28 mouse cellular contexts compared by ENCODE assay signal in genomic region chr17:66619255-66619826, GRCm38 (mm10). TPM values are rescaled to one million over a fixed set of nuclear protein-coding genes. Genes with fewer than 3 reads are reported as not detected.
DNase-seq lines count a peak whose midpoint lies in the region; ATAC-seq lines count a peak whose summit lies in the region.
"Had no signal": no experiment of that assay in that cellular context is flagged by ENCODE, and none has a peak within 500 bp of the region (broad histone marks: within the 10 kb centered on the region; RNA-seq: fewer than 3 reads in every experiment).

No protein-coding gene starts in this region.

- no peak overlapping the region for H3K4me2 ChIP-seq in forebrain, embryonic 12.5 days
- H3K4me2 ChIP-seq in forebrain, embryonic 13.5 days: no peak overlapping the region
- no peak overlapping the region for H3K4me2 ChIP-seq in neural tube, embryonic 12.5 days (replicated peaks)
- no peak overlapping the region for H3K4me2 ChIP-seq in neural tube, embryonic 15.5 days
- H3K4me2 ChIP-seq in midbrain, embryonic 14.5 days (ENCODE audit: low read length): no peak overlapping the region
- H3K4me2 ChIP-seq in intestine, embryonic 16.5 days (ENCODE audit: low read depth, low read length): no peak overlapping the region
- H3K4me2 ChIP-seq: heart, embryonic 12.5 days; intestine, embryonic 15.5 days had no signal

- H3K4me3 ChIP-seq in forebrain, embryonic 12.5 days (replicated peaks): no peak overlapping the region
- H3K4me3 ChIP-seq in forebrain, embryonic 13.5 days: no peak overlapping the region
- H3K4me3 ChIP-seq in neural tube, embryonic 12.5 days: no peak overlapping the region
- H3K4me3 ChIP-seq in neural tube, embryonic 15.5 days (replicated peaks): no peak overlapping the region
- H3K4me3 ChIP-seq in midbrain, embryonic 14.5 days (replicated peaks; ENCODE audit: low read depth, low read length): no peak overlapping the region
- H3K4me3 ChIP-seq in intestine, embryonic 16.5 days (ENCODE audit: low read length): no peak overlapping the region
- H3K4me3 ChIP-seq: heart, adult 2 months; heart, embryonic 12.5 days; intestine, embryonic 15.5 days had no signal

- H3K9ac ChIP-seq in forebrain, embryonic 12.5 days: no peak overlapping the region
- H3K9ac ChIP-seq in forebrain, embryonic 13.5 days: no peak overlapping the region
- no peak overlapping the region for H3K9ac ChIP-seq in neural tube, embryonic 12.5 days
- no peak overlapping the region for H3K9ac ChIP-seq in neural tube, embryonic 15.5 days (replicated peaks)
- H3K9ac ChIP-seq in midbrain, embryonic 14.5 days (replicated peaks; ENCODE audit: low read length): no peak overlapping the region
- H3K9ac ChIP-seq in intestine, embryonic 16.5 days (ENCODE audit: low read depth, low read length): no peak overlapping the region
- H3K9ac ChIP-seq: heart, embryonic 12.5 days; intestine, embryonic 15.5 days; liver, embryonic 14.5 days had no signal

- H3K9me3 ChIP-seq in forebrain, embryonic 12.5 days: no peaks in the 10 kb centered on the region
- H3K9me3 ChIP-seq in forebrain, embryonic 13.5 days (replicated peaks): no peaks in the 10 kb centered on the region
- no peaks in the 10 kb centered on the region for H3K9me3 ChIP-seq in neural tube, embryonic 12.5 days
- H3K9me3 ChIP-seq in neural tube, embryonic 15.5 days (replicated peaks): no peaks in the 10 kb centered on the region
- no peaks in the 10 kb centered on the region for H3K9me3 ChIP-seq in midbrain, embryonic 14.5 days (ENCODE audit: control insufficient read depth, low read length)
- H3K9me3 ChIP-seq in intestine, embryonic 16.5 days (ENCODE audit: control insufficient read depth, low read length): no peaks in the 10 kb centered on the region
- H3K9me3 ChIP-seq: intestine, embryonic 15.5 days had no signal

- 84% methylated on average over 3 of the region's 3 CpGs for WGBS in forebrain, embryonic 12.5 days
- WGBS in forebrain, embryonic 13.5 days: 76% methylated on average over 3 of the region's 3 CpGs
- WGBS in neural tube, embryonic 12.5 days: 72% methylated on average over 3 of the region's 3 CpGs
- 58% methylated on average over 3 of the region's 3 CpGs for WGBS in neural tube, embryonic 15.5 days
- 66% methylated on average over 3 of the region's 3 CpGs for WGBS in midbrain, embryonic 14.5 days
- 82% methylated on average over 3 of the region's 3 CpGs for WGBS in intestine, embryonic 16.5 days

- peak; percentile 26 for DNase-seq in midbrain, embryonic 14.5 days
- DNase-seq in lung, postnatal 36 days: no peak
- DNase-seq: adrenal gland, adult 8-10 months; cerebellum, adult 8-10 months; cerebellum, postnatal 36 days; heart, adult 2 months; kidney, postnatal 14 days; layer of hippocampus, adult 9-11 months; liver; lung, adult 2 months; lung, postnatal 14 days; right cerebral cortex, postnatal 4 days; thymus, adult 2 months; thymus, postnatal 36 days had no signal

- no peaks in the 10 kb centered on the region for H3K4me1 ChIP-seq in forebrain, embryonic 12.5 days
- H3K4me1 ChIP-seq in forebrain, embryonic 13.5 days: 0 out of 2 replicates have a peak, but pooled peaks cover 4% of the 10 kb centered on the region
- H3K4me1 ChIP-seq in neural tube, embryonic 12.5 days: no peaks in the 10 kb centered on the region
- H3K4me1 ChIP-seq in neural tube, embryonic 15.5 days: peaks cover 5% of the 10 kb centered on the region
- peaks cover 8% of the 10 kb centered on the region; the same call in 1 of the 2 replicates for H3K4me1 ChIP-seq in midbrain, embryonic 14.5 days (ENCODE audit: control insufficient read depth, insufficient read depth, low read length)
- no peaks in the 10 kb centered on the region for H3K4me1 ChIP-seq in intestine, embryonic 16.5 days (ENCODE audit: control insufficient read depth, insufficient read depth, low read length)
- H3K4me1 ChIP-seq: heart, embryonic 12.5 days; intestine, embryonic 15.5 days had no signal

- ATAC-seq in forebrain, embryonic 12.5 days (ENCODE audit: low FRiP score): peak; percentile 17; the same call in 1 of the 2 replicates
- no peak for ATAC-seq in forebrain, embryonic 13.5 days
- peak; percentile 44; the same call in 1 of the 2 replicates for ATAC-seq in neural tube, embryonic 12.5 days (ENCODE audit: low FRiP score, low read depth)
- no peak for ATAC-seq in neural tube, embryonic 15.5 days (ENCODE audit: low FRiP score)
- peak; percentile 40; the same call in 1 of the 2 replicates for ATAC-seq in midbrain, embryonic 14.5 days (ENCODE audit: low FRiP score, low TSS enrichment)
- ATAC-seq in intestine, embryonic 16.5 days: no peak
- ATAC-seq: forebrain, embryonic 16.5 days; intestine, embryonic 15.5 days had no signal

- H3K27me3 ChIP-seq in forebrain, embryonic 12.5 days: no peaks in the 10 kb centered on the region
- no peaks in the 10 kb centered on the region for H3K27me3 ChIP-seq in forebrain, embryonic 13.5 days
- H3K27me3 ChIP-seq in neural tube, embryonic 12.5 days (replicated peaks): no peaks in the 10 kb centered on the region
- H3K27me3 ChIP-seq in neural tube, embryonic 15.5 days (replicated peaks): no peaks in the 10 kb centered on the region
- H3K27me3 ChIP-seq in midbrain, embryonic 14.5 days (ENCODE audit: control insufficient read depth, insufficient read depth, low read length): no peaks in the 10 kb centered on the region
- no peaks in the 10 kb centered on the region for H3K27me3 ChIP-seq in intestine, embryonic 16.5 days (replicated peaks; ENCODE audit: control insufficient read depth, insufficient read depth, low read length)
- H3K27me3 ChIP-seq: heart, embryonic 12.5 days; intestine, embryonic 15.5 days had no signal

- no peaks in the 10 kb centered on the region for H3K36me3 ChIP-seq in forebrain, embryonic 12.5 days (replicated peaks)
- no peaks in the 10 kb centered on the region for H3K36me3 ChIP-seq in forebrain, embryonic 13.5 days (ENCODE audit: poor library complexity, severe bottlenecking)
- H3K36me3 ChIP-seq in neural tube, embryonic 12.5 days: no peaks in the 10 kb centered on the region
- H3K36me3 ChIP-seq in neural tube, embryonic 15.5 days: no peaks in the 10 kb centered on the region
- H3K36me3 ChIP-seq in midbrain, embryonic 14.5 days (ENCODE audit: control insufficient read depth, insufficient read depth, low read length): no peaks in the 10 kb centered on the region
- no peaks in the 10 kb centered on the region for H3K36me3 ChIP-seq in intestine, embryonic 16.5 days (ENCODE audit: control insufficient read depth, insufficient read depth, low read length)
- H3K36me3 ChIP-seq: G1E; heart, embryonic 12.5 days; intestine, embryonic 15.5 days had no signal

- no peak overlapping the region for H3K27ac ChIP-seq in forebrain, embryonic 12.5 days
- no peak overlapping the region for H3K27ac ChIP-seq in forebrain, embryonic 13.5 days
- no peak overlapping the region for H3K27ac ChIP-seq in neural tube, embryonic 12.5 days
- H3K27ac ChIP-seq in neural tube, embryonic 15.5 days (replicated peaks): no peak overlapping the region
- no peak overlapping the region; the same call in 1 of the 2 replicates for H3K27ac ChIP-seq in midbrain, embryonic 14.5 days (replicated peaks; ENCODE audit: low read depth, low read length)
- H3K27ac ChIP-seq in intestine, embryonic 16.5 days (ENCODE audit: low read length): no peak overlapping the region
- H3K27ac ChIP-seq: heart, adult 2 months; intestine, embryonic 15.5 days; liver, embryonic 14.5 days had no signal

RNA-seq across cellular contexts. Expression of gene Themis3, which starts 24.9 kb away (rescaled TPM):
- polyA plus RNA-seq in forebrain, embryonic 12.5 days (2016; fragmentation: Nextera tagmentation; extraction: Ambion mirVana): 0.08 TPM in 1 of 2 replicates, not detected in the other
- polyA plus RNA-seq in forebrain, embryonic 13.5 days (2015; fragmentation: Nextera tagmentation; extraction: Ambion mirVana): not detected in 2 replicates
- polyA plus RNA-seq in neural tube, embryonic 12.5 days (2016; fragmentation: Nextera tagmentation; extraction: Ambion mirVana): not detected in 2 replicates
- 0.14 TPM in 1 of 2 replicates, not detected in the other for polyA plus RNA-seq in neural tube, embryonic 15.5 days (2015; fragmentation: Nextera tagmentation; extraction: Ambion mirVana)
- not detected in 2 replicates for polyA plus RNA-seq in midbrain, embryonic 14.5 days (2014; fragmentation: Nextera tagmentation; extraction: Ambion mirVana)
- polyA plus RNA-seq in intestine, embryonic 16.5 days (2015; fragmentation: Nextera tagmentation; extraction: Ambion mirVana): 4.5 and 9.1 TPM in 2 replicates
- polyA plus RNA-seq: embryonic facial prominence, embryonic 11.5 days; forebrain, embryonic 16.5 days; G1E; heart, adult 2 months; heart, embryonic 12.5 days; heart, postnatal 0 days; limb, embryonic 11.5 days; liver, embryonic 14.5 days; spleen, adult 2 months; thymus, adult 2 months had no signal

Comparison
In these comparisons a context has a peak if more than half of its experiments do, and no peak if none do; other contexts are left out.
1. ATAC-seq: peak in forebrain, embryonic 12.5 days (single experiment), neural tube, embryonic 12.5 days (single experiment) and midbrain, embryonic 14.5 days (single experiment); none in forebrain, embryonic 13.5 days (single experiment), neural tube, embryonic 15.5 days (single experiment) and intestine, embryonic 16.5 days (single experiment).